Mouse (Mus musculus) forebrain, embryonic 15.5 days (tissue): ENCODE results near the gene Smim23. TPM values are rescaled to one million over a fixed set of nuclear protein-coding genes. Genes with fewer than 3 reads are reported as not detected.

Source experiments
- ATAC-seq: fragments of 200-750 bp; cut with Nextera tagmentation; replicated peaks from 2 replicates; pipeline ENCODE4 v1.8.0; 2017; ENCODE audit warnings: mild to moderate bottlenecking, moderate TSS enrichment, moderate library complexity
- H3K27ac ChIP-seq: fragments of 300-500 bp; sonication (generic); replicated peaks from 2 replicates; pipeline ENCODE4 v1.5.1; 2015; ENCODE audit warnings: mild to moderate bottlenecking, inconsistent platforms
- H3K27me3 ChIP-seq: fragments of 300-500 bp; sonication (generic); 2 replicates; pipeline ENCODE4 v1.6.1; 2015; ENCODE audit warnings: inconsistent platforms
- H3K36me3 ChIP-seq: fragments of 300-500 bp; sonication (generic); 2 replicates; pipeline ENCODE4 v1.6.1; 2015; ENCODE audit warnings: mild to moderate bottlenecking, inconsistent platforms
- H3K4me1 ChIP-seq: fragments of 300-500 bp; sonication (generic); 2 replicates; pipeline ENCODE4 v1.6.1; 2015; ENCODE audit warnings: inconsistent platforms
- H3K4me2 ChIP-seq: fragments of 300-500 bp; sonication (generic); replicated peaks from 2 replicates; pipeline ENCODE4 v1.6.1; 2015; ENCODE audit warnings: mild to moderate bottlenecking, inconsistent platforms
- H3K4me3 ChIP-seq: fragments of 300-500 bp; sonication (generic); 2 replicates; pipeline ENCODE4 v1.5.1; 2015; ENCODE audit warnings: mild to moderate bottlenecking, inconsistent platforms
- H3K9ac ChIP-seq: fragments of 300-500 bp; sonication (generic); replicated peaks from 2 replicates; pipeline ENCODE4 v1.6.1; 2015; ENCODE audit warnings: mild to moderate bottlenecking, inconsistent platforms
- H3K9me3 ChIP-seq: fragments of 300-500 bp; sonication (generic); 2 replicates; pipeline ENCODE4 v1.6.1; 2016; ENCODE audit warnings: inconsistent platforms
- WGBS: fragments of 180-500 bp; shearing (Covaris S2); methylation state at CpG from one replicate; pipeline ENCODE4 v1.1.7; 2015; ENCODE audit warnings: mixed read lengths; 5-methylcytosine and 5-hydroxymethylcytosine counted together
- polyA plus RNA-seq: library from polyadenylated mRNA; unstranded; fragments of >200 nt; fragmentation: Nextera tagmentation; extraction: Ambion mirVana; gene quantifications from 2 replicates; pipeline ENCODE4 v1.2.1, GENCODE M21; 2015

Gene Smim23
- polyA plus RNA-seq, 1 experiment from 2014 or later = not detected

- 85% methylated on average over 12 of the region's 12 CpGs for WGBS
- Histone ChIP-seq H3K4me1 (no peaks in the 10 kb centered on the region), H3K4me2 (no peak overlapping the region), H3K9ac (no peak overlapping the region), H3K9me3 (no peaks in the 10 kb centered on the region), H3K4me3 (no peak overlapping the region), H3K27ac (no peak overlapping the region), H3K27me3 (no peaks in the 10 kb centered on the region), H3K36me3 (no peaks in the 10 kb centered on the region)
- no peak for ATAC-seq
These were observed 55.6 kb downstream of the Smim23 start for GRCm38 (mm10) chr11:32768642-32769343.

Other genes starting within 250 kb of the Smim23 start
- gene Fbxw11, start 181.9 kb downstream of the Smim23 start, polyA plus RNA-seq = 125 and 127 TPM in 2 replicates